Mouse (Mus musculus) stomach, postnatal 0 days (tissue): ENCODE results near the gene Sim2.

Experiments used
- CTCF ChIP-seq: IDR thresholded peaks from 2 replicates; pipeline ENCODE4 v1.5.1; 2016; ENCODE audit warnings: antibody characterized with exemption, low read depth, mild to moderate bottlenecking, moderate library complexity
- EP300 ChIP-seq: optimal IDR thresholded peaks from 2 replicates; pipeline ENCODE3; 2016; ENCODE audit warnings: antibody characterized with exemption

DNA sequence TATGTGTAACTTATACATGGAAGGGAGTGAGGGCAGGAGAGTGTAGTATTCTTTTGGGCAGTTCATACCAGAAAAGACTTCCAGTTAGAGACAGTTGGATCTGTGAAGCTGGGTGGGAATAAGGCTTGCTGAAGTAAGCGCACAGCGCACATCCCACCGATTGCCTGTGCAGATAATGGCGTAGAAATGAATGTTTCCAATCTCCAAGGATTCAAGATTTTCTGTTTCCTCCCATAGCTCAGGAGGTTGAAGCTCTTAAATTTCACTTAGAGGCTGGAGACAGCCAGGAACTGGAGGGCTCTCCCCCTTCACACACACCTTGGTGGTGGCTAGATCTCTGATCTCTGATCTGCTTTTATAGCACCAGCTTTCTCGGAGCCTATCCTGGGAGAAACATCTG, 3.1 kb upstream of the Sim2 start:
- TF ChIP-seq CTCF: no peak
- TF ChIP-seq EP300: no peak
